Comparison of ENCODE assay signal across 16 mouse cellular contexts in the genomic region with DNA sequence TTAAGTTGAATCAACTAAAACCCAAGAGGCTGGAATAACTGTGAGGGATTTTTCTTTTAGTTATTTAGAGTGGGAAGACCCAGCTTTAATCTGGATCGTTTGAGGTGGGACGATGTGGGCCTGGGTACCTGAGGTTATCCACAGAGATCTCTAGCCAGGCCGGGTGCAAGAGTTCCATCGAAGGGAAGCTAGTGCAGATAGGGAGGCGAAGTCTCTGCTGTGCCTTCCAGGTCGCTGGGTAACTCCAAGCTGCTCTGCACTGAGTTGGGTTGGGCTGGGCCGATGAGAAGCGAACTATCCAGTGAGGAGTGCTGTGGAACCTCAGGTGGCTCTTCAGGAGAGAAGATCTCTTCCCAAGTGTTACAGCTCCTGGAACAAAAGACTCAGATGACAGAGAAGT.
"Had no signal": no experiment of that assay in that cellular context is flagged by ENCODE, and none has a peak within 500 bp of the region (broad histone marks: within the 10 kb centered on the region; RNA-seq: fewer than 3 reads in every experiment).

No protein-coding gene starts in this region.

- H3K27me3 ChIP-seq: liver, embryonic 15.5 days; lung, embryonic 15.5 days; megakaryocyte, embryonic 14.5 days; midbrain, embryonic 13.5 days; midbrain, embryonic 15.5 days; neural tube, embryonic 12.5 days; stomach, embryonic 15.5 days had no signal

- H3K36me3 ChIP-seq: lung, embryonic 15.5 days; midbrain, embryonic 15.5 days; stomach, embryonic 15.5 days had no signal

- DNase-seq: lung, adult 2 months; lung, postnatal 14 days; right cerebral cortex, postnatal 25 days; right cerebral cortex, postnatal 4 days; thymus, adult 2 months; thymus, postnatal 25 days; thymus, postnatal 4 days had no signal

- H3K27ac ChIP-seq: liver, embryonic 15.5 days; lung, embryonic 15.5 days; macrophage; midbrain, embryonic 13.5 days; midbrain, embryonic 15.5 days; neural tube, embryonic 12.5 days; stomach, embryonic 15.5 days; stomach, postnatal 0 days had no signal

- H3K4me3 ChIP-seq: liver, embryonic 15.5 days; lung, embryonic 15.5 days; megakaryocyte, embryonic 14.5 days; midbrain, embryonic 13.5 days; midbrain, embryonic 15.5 days; neural tube, embryonic 12.5 days; stomach, embryonic 15.5 days had no signal

- H3K9me3 ChIP-seq: liver, embryonic 15.5 days; lung, embryonic 15.5 days; midbrain, embryonic 15.5 days; stomach, embryonic 15.5 days had no signal

- H3K4me1 ChIP-seq: liver, embryonic 15.5 days; lung, embryonic 15.5 days; megakaryocyte, embryonic 14.5 days; midbrain, embryonic 13.5 days; midbrain, embryonic 15.5 days; neural tube, embryonic 12.5 days; stomach, embryonic 15.5 days had no signal
